Mouse (Mus musculus) c-Kit-negative CD71-positive TER-119-positive erythroid progenitor cells, embryonic 14.5 days (primary cell): ENCODE results near the gene Rbak.
"Not testable (repeated sequence)": the region's sequence is repeated elsewhere in the genome, so short reads cannot be mapped to it uniquely, and the experiment has no call there.

Experiments used
- DNase-seq: peaks from one replicate; pipeline ENCODE4 v3.0.0-alpha.2; 2013; ENCODE audit warnings: low read depth, low spot score

The Rbak gene

GRCm38 (mm10) chr5:143180255-143181076 lies at the start of gene Rbak, which contains the start of gene Spdye4b:
Rbak (minus strand) TSS chr5:143180775.
Spdye4b (plus strand) TSS chr5:143181017.
- no peak for DNase-seq

- DNase-seq: no peak
Observed at GRCm38 (mm10) chr5:143226790-143227189, 46.2 kb upstream of the Rbak start, which contains the start of gene Spdye4a. Spdye4a (minus strand) TSS chr5:143226890.

- DNase-seq: no peak
Observed at GRCm38 (mm10) chr5:143222287-143222686, 41.7 kb upstream of the Rbak start.

DNA sequence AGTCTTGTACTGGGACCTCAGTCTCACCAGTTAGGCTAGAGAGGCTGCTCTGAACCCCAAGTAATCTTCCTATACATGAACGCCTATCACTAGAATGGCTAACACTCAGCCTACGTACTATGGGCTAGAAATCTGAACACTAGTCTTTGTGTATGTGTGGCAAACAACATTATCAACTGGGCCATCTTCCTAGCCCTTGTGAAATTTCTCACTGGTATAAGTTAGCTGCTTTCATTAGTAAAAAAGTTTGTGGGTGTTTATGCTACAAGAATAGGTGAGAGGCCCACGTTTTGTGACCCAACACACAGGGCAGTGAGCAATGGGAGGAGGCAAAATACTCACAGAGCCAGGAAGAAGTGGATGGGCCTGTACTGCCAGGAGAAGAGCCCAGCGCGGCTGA lies 40.4 kb upstream of the Rbak start:
- DNase-seq: no peak

GRCm38 (mm10) chr5:143213832-143214231 lies 33.3 kb upstream of the Rbak start:
- DNase-seq: no peak

DNA sequence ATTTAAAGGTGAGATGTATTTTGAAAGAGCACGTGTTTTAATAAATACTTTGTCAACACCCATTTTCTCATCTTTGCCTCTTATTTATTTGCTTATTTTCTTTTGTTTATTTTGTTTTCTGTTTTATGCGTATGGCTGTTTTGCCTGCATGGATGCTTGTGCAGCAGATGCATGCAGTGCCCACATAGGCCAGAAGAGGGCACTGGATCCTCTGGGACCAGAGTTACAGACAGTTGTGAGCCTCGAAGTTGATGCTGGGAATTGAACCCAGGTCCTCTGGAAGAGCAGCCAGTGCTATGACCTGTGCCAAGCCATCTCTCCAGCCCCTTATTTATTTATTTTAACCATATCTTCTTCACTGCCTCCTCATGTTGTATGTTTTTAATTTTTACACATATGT lies 24.4 kb upstream of the Rbak start:
- no peak for DNase-seq

GRCm38 (mm10) chr5:143196506-143196905 lies 15.9 kb upstream of the Rbak start:
- no peak for DNase-seq

DNA sequence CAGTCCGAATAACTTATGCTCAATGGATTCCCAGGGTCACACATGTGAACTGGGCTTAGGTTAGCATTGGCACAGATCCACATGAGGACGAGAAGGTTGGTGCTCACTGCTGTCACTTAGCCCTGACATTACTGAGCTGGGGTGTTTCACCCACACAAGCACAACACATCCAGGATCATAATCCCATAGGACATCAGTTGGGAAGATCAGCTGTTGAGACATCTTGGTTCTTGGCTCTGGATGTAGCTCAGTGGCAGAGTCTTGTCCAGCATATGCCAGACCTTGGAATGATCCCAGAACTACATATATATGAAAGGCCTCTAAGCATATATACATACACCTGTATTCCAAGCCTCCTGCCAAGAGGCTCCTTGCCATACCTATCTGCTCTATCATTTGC lies 14.6 kb upstream of the Rbak start:
- DNase-seq: no peak

DNA sequence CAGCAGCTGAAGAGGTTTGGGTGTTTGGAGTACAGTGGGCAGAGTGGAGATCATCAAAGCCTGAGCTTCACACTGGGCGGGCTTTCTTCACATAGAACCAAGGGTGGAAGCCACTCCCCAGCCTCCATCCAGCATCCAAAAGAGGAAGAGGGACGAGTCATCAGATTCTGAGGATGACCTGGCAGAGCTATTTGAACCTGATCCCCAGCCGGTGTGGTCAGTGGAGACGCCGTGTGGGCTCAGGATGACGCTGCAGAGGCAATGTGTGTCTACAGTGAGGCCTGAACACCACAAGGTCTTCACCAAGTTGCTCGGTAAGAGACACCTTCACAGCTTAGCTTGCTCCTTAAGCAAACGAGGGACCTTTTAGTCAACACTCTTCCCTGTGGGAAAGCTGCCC lies 14.2 kb upstream of the Rbak start:
- DNase-seq: not testable (repeated sequence)

DNA sequence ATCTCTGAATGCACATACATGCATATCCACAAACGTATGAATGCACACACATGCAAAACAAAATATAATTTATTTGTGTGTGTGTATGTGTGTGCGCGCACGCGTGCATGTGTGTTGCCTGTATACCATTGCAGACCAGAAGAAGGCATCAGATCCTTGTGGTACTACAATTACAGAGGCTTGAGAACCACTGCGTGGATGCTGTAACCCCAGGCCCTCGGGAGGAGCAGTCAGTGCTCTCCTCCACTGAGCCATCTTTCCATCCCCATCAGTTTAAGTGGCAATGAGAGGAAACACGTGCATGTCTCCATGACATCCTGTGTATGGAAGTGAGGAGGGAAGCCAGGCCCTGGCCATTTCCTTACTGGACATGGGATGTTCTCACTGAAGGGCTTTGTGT lies 12.2 kb upstream of the Rbak start:
- no peak for DNase-seq

GRCm38 (mm10) chr5:143188014-143188413 lies 7.4 kb upstream of the Rbak start:
- DNase-seq: not testable (repeated sequence)

DNA sequence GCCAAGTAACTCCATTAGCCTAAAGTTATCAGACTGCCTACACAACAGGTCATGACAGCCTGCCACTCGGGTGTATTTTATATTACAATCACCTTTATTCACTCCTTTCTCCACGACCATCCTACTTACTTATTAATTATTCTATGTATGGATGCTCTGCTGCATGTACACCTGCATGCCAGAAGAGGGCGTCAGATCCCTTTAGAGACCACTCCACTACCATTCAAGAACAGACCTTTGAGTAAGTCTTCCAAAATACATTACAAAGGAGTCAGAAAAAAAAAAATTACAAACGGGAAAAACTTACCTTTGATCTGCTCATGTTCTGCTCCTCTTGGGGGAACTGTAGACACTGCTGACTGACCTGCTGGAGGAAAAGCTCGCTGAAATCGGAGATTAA lies 1.4 kb downstream of the Rbak start:
- DNase-seq: no peak

DNA sequence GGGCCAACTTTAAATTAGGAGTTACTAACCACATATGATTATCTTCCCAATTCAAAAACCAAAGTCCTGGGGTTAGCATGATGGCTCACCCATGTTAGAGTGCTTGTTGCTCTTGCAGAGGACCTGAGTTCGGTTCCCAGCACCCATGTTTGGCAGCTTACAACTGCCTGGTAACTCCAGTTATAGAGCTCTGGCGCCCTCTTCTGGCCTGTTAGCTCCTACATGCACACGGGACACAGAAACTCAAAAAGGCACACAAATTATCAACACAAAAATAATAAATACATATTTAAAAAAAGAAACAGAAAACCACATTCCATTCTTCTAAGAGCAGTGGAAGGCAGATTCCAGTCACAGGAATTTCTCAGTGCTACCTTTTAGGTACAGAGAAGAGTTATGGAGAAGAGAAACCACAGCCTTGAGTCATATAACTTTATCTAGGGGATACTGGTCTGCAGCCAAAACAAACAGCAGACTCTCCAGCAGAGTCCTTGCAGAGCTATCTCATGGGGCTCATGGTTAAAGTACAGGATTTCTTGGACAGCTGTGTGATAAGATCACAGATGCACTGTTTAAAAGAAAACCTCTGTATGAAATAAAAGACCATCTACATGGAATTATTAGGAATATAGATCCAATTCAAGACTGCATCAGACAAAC lies 2.9 kb downstream of the Rbak start:
- DNase-seq: no peak

DNA sequence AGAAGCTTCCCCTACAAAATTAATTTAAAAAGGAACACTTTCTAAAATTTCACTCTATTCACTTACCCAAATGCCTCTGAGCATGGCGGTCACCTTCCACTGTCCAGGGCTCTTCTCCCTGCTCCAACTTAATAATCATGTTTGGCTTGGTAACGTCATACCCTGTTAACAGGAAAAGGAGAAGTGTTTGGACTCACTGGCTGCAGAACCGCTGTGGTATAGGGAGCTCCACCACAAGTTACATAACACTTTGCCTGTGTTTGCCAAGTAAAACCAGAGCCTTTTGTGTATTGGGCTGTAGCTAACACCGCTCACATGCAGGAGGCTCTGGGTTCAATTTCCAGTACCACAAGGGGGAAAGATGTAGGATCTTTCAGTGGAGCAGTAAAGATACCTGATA lies 4.6 kb downstream of the Rbak start:
- DNase-seq: no peak

DNA sequence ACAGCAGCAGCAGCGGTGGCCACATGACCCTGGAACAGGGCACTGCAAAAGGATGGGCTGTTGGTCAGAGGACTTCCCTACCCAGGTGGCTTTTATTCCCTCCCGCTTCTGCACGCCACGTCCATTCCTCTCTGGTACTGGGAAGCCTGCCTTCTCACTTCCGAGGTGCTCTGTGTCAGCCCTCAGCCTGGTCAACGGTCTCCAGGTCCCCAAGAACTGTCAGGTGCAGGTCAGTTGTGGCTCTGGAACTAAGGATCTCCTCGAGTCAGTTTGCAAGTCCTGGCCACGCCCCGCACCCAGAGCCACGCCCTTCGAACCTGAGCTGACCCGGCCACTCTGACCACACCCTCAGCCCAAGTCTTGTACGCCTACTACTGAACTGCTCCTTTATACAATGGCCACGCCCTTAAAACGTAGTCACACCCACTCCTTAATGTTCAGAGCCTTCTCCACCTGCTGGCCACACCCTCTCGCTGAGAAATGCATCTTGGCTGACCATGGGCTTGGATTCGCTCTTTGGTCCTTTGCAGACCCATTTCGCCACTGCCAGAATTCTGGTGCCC lies 15.0 kb downstream of the Rbak start:
- DNase-seq: peak; percentile 15

GRCm38 (mm10) chr5:143155534-143155933 lies 25.0 kb downstream of the Rbak start:
- DNase-seq: no peak

GRCm38 (mm10) chr5:143153756-143154155 lies 26.8 kb downstream of the Rbak start:
- no peak for DNase-seq

- no peak for DNase-seq
Observed at GRCm38 (mm10) chr5:143150044-143150443, 30.5 kb downstream of the Rbak start.

DNA sequence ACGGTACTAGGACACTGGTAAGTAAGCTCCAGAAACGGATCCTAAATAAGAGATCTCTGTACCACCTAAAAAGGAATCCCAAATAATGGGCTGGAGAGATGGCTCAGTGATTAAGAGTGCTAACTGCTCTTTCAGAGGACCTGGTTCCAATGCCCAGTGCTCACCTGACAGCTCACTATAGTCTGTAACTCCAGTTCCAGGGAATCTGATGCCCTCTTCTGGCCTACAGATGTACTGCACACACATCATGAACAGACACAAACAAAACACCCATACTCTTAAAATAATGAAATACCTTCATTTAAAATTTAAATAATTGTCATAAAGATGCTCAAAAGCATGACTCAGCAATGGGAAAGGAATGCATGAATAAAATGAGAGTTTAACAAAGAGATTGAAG lies 31.0 kb downstream of the Rbak start:
- DNase-seq: no peak

GRCm38 (mm10) chr5:143148661-143149060 lies 31.9 kb downstream of the Rbak start:
- DNase-seq: no peak

GRCm38 (mm10) chr5:143147481-143147880 lies 33.1 kb downstream of the Rbak start, which contains the start of gene Olfr718-ps1:
Olfr718-ps1 (minus strand) TSS chr5:143147581.
- DNase-seq: no peak

DNA sequence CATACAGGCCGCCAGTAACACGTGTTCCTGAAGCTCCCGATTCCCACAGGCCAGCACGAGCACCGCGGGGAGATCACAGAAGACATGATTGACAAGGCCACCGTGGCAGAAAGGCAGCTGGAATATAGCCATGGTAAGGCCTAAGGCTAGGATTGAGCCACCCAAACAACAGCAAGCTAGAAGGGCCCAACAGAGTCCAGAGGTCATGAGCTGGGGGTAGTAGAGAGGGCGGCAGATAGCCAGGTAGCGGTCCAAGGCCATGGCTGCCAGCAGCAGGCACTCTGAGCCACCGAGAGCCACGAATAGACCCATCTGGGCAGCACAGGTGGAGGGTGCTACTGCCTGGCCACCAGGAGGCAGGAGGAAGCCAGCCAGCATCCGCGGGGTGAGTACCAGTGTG lies 43.0 kb downstream of the Rbak start:
- DNase-seq: no peak

- DNase-seq: peak; percentile 56
Observed at GRCm38 (mm10) chr5:143135042-143135441, 45.5 kb downstream of the Rbak start.
